Mouse (Mus musculus): Measurements from ENCODE around the gene Scamp1.

GRCm38 (mm10) chr13:94286195-94286594 lies 538 bp upstream of the Scamp1 start:
- no peak for TF ChIP-seq POLR2A (IDR thresholded peaks at IDR 0.05; ENCODE audit: low read depth, low read length)
- TF ChIP-seq CTCF (IDR thresholded peaks at IDR 0.05; ENCODE audit: extremely low read depth, insufficient read depth, insufficient read length, insufficient replicate concordance), result no peak

Measured in spleen, adult 2 months (tissue).